Mouse (Mus musculus): ENCODE results near the gene Dolpp1. TPM values are rescaled to one million over a fixed set of nuclear protein-coding genes. Genes with fewer than 3 reads are reported as not detected.

Dolpp1 gene
- polyA plus RNA-seq, 1 experiment from 2014 or later, result 39.5 TPM

GRCm38 (mm10) chr2:30429156-30429555, 37.1 kb downstream of the Dolpp1 start:
- no peaks in the 10 kb centered on the region for H3K4me1 ChIP-seq (replicated peaks; ENCODE audit: control insufficient read depth, insufficient read depth, low read length)
- ATAC-seq, result peak; percentile 48; the same call in 1 of the 2 replicates
- H3K27me3 ChIP-seq (replicated peaks; ENCODE audit: control insufficient read depth, insufficient read depth, low read length), result no peaks in the 10 kb centered on the region
- no peak overlapping the region for H3K4me2 ChIP-seq (replicated peaks; ENCODE audit: low read depth)
- no peak overlapping the region for H3K9ac ChIP-seq (ENCODE audit: low read depth, low read length)
- H3K36me3 ChIP-seq (ENCODE audit: control insufficient read depth, insufficient read depth), result peaks cover 71% of the 10 kb centered on the region
- TF ChIP-seq CTCF (IDR thresholded peaks at IDR 0.05; ENCODE audit: low read depth), result 0 out of 2 replicates have a peak, but pooled peaks have one; percentile 17
- H3K4me3 ChIP-seq (ENCODE audit: low read depth, low read length), result no peak overlapping the region
- no peak overlapping the region for H3K27ac ChIP-seq (ENCODE audit: low read depth, low read length)
- no peaks in the 10 kb centered on the region for H3K9me3 ChIP-seq (ENCODE audit: control insufficient read depth)

DNA sequence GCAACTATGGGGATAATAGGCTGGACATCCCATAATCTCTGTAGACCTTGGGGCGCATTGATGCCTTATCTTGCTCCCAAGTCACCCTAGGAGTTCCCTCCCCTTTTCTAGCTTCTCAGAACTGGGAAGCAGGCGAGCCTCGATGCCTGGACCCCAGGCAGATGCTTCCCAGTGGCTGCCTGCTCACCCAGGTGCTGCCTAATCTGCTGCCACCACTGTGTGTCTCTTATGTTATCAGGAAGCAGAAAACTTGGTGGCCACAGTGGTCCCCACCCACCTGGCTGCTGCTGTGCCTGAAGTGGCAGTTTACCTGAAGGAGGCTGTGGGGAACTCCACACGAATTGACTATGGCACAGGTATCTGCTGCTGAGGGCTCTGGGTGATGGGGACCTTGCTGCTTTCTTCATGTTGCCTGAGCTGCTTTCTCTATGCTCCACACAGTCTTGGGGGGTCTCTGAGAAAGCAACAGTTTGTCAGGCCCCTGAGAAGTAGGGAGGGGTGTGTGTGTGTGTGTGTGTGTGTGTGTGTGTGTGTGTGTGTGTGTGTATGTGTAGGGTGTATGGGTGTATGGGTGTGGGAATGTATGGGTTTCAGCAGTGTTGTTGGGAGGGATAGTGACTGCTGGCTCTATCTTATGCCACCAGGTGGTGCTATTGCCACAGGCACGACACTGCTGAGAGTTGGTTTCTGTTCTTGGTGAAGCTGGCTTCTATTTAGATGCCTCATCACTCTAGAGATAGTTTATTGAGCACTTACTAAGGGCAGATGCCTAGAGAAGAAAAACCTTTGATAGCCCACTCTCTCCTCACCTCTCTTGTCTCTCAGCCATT, 43.5 kb downstream of the Dolpp1 start:
- peak; percentile 73 for ATAC-seq
- no peaks in the 10 kb centered on the region for H3K27me3 ChIP-seq (replicated peaks; ENCODE audit: control insufficient read depth, insufficient read depth, low read length)
- WGBS, result 57% methylated on average over 5 of the region's 5 CpGs
- no peak overlapping the region for H3K4me3 ChIP-seq (ENCODE audit: low read depth, low read length)
- TF ChIP-seq CTCF (IDR thresholded peaks at IDR 0.05; ENCODE audit: low read depth), result peak; percentile 90
- no peaks in the 10 kb centered on the region for H3K9me3 ChIP-seq (ENCODE audit: control insufficient read depth)
- H3K9ac ChIP-seq (ENCODE audit: low read depth, low read length), result no peak overlapping the region
- H3K4me1 ChIP-seq (replicated peaks; ENCODE audit: control insufficient read depth, insufficient read depth, low read length), result no peaks in the 10 kb centered on the region; the same call in 1 of the 2 replicates
- peak overlapping the region; percentile 28; the same call in 1 of the 2 replicates for H3K4me2 ChIP-seq (replicated peaks; ENCODE audit: low read depth)
- H3K27ac ChIP-seq (ENCODE audit: low read depth, low read length), result no peak overlapping the region
- H3K36me3 ChIP-seq (ENCODE audit: control insufficient read depth, insufficient read depth), result peaks cover 69% of the 10 kb centered on the region

DNA sequence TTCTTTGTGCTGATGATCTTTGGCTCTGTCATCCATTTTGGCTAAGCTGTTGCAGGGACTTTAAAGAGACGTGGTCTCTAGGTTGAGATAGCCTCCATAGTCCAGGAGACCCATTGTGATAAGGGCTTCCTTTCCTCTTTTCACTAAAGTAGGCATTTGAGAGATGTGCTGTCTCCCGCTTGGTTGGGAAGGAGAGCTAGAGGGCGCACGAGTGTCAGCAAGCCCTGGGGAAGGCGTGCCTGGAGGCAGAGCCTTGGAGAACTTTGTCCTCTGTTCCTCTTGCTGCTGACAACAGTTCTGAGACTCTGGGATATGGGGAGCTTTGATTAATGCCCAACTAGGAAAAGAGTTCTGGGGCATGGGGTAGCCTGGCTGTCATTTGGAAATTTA, 44.1 kb downstream of the Dolpp1 start:
- Histone ChIP-seq H3K9ac (ENCODE audit: low read depth, low read length) (no peak overlapping the region), H3K36me3 (ENCODE audit: control insufficient read depth, insufficient read depth) (peaks cover 63% of the 10 kb centered on the region), H3K27ac (ENCODE audit: low read depth, low read length) (no peak overlapping the region), H3K4me2 (replicated peaks; ENCODE audit: low read depth) (peak overlapping the region; percentile 28; the same call in 1 of the 2 replicates), H3K4me1 (replicated peaks; ENCODE audit: control insufficient read depth, insufficient read depth, low read length) (no peaks in the 10 kb centered on the region; the same call in none of the 2 replicates), H3K27me3 (replicated peaks; ENCODE audit: control insufficient read depth, insufficient read depth, low read length) (no peaks in the 10 kb centered on the region), H3K9me3 (ENCODE audit: control insufficient read depth) (no peaks in the 10 kb centered on the region), H3K4me3 (ENCODE audit: low read depth, low read length) (no peak overlapping the region)
- WGBS, result 47% methylated on average over 5 of the region's 5 CpGs
- peak; percentile 66 for ATAC-seq
- TF ChIP-seq CTCF (IDR thresholded peaks at IDR 0.05; ENCODE audit: low read depth), result peak; percentile 67

DNA sequence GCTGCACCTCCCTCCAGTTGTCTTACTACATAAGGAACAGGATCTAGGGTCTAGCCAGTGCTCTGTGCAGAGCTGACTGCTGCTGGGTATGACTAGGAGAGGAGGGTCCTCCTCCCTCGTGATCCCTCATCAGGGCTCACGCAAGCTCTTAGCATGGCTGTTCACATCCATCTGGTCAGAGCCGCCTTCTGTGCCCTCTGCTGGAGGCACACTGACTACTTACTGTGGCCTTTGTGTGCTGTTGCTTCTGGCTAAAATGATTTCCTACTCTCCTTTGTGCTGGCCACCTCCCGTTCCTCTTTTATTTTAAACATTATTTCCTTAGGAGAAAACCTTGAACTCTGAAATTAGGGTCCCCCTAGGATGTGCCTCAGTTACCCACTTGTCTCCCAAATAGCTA, 44.8 kb downstream of the Dolpp1 start:
- peaks cover 56% of the 10 kb centered on the region for H3K36me3 ChIP-seq (ENCODE audit: control insufficient read depth, insufficient read depth)
- ATAC-seq, result no peak
- peak; percentile 15; the same call in 1 of the 2 replicates for TF ChIP-seq CTCF (IDR thresholded peaks at IDR 0.05; ENCODE audit: low read depth)

GRCm38 (mm10) chr2:30437791-30438190, 45.7 kb downstream of the Dolpp1 start:
- Histone ChIP-seq H3K4me1 (replicated peaks; ENCODE audit: control insufficient read depth, insufficient read depth, low read length) (peaks cover 12% of the 10 kb centered on the region), H3K4me3 (ENCODE audit: low read depth, low read length) (no peak overlapping the region), H3K27ac (ENCODE audit: low read depth, low read length) (no peak overlapping the region), H3K27me3 (replicated peaks; ENCODE audit: control insufficient read depth, insufficient read depth, low read length) (no peaks in the 10 kb centered on the region), H3K36me3 (ENCODE audit: control insufficient read depth, insufficient read depth) (peaks cover 48% of the 10 kb centered on the region), H3K9me3 (ENCODE audit: control insufficient read depth) (no peaks in the 10 kb centered on the region), H3K4me2 (replicated peaks; ENCODE audit: low read depth) (no peak overlapping the region), H3K9ac (ENCODE audit: low read depth, low read length) (no peak overlapping the region)
- no peak for TF ChIP-seq CTCF (IDR thresholded peaks at IDR 0.05; ENCODE audit: low read depth)
- no peak for ATAC-seq
- 92% methylated on average over 4 of the region's 4 CpGs for WGBS

More for the DNA sequence above, 44.8 kb downstream of the Dolpp1 start:
- no peaks in the 10 kb centered on the region for H3K9me3 ChIP-seq (ENCODE audit: control insufficient read depth)
- no peak overlapping the region for H3K27ac ChIP-seq (ENCODE audit: low read depth, low read length)
- H3K4me3 ChIP-seq (ENCODE audit: low read depth, low read length), result no peak overlapping the region
- peaks cover 4% of the 10 kb centered on the region for H3K4me1 ChIP-seq (replicated peaks; ENCODE audit: control insufficient read depth, insufficient read depth, low read length)
- WGBS, result 78% methylated on average over 4 of the region's 4 CpGs
- no peaks in the 10 kb centered on the region for H3K27me3 ChIP-seq (replicated peaks; ENCODE audit: control insufficient read depth, insufficient read depth, low read length)
- H3K9ac ChIP-seq (ENCODE audit: low read depth, low read length), result no peak overlapping the region
- H3K4me2 ChIP-seq (replicated peaks; ENCODE audit: low read depth), result no peak overlapping the region

DNA sequence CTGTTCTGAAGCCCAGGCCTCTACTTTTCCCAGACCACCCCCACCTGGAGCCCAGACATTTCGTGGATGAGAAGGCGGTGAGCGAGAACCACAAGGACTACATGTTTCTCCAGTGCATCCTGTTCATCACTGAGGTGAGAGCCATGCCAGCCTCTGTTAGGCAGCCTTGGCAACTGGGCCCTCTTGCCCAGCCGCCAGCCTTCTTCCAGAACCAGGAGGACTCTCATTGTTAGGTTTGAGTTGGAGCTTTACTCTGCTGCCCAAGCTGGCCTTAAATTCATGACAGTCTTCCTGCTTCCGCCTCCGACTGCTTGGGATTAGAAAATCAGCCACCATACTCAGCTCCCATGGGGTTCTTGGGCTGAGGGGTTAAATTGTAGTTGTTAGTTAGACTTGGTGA, 47.6 kb downstream of the Dolpp1 start:
- Histone ChIP-seq H3K4me2 (replicated peaks; ENCODE audit: low read depth) (no peak overlapping the region), H3K9me3 (ENCODE audit: control insufficient read depth) (no peaks in the 10 kb centered on the region), H3K27ac (ENCODE audit: low read depth, low read length) (peak overlapping the region; percentile 92; the same call in 1 of the 2 replicates), H3K4me1 (replicated peaks; ENCODE audit: control insufficient read depth, insufficient read depth, low read length) (peaks cover 18% of the 10 kb centered on the region), H3K4me3 (ENCODE audit: low read depth, low read length) (no peak overlapping the region), H3K9ac (ENCODE audit: low read depth, low read length) (peak overlapping the region; percentile 0; the same call in 1 of the 2 replicates), H3K27me3 (replicated peaks; ENCODE audit: control insufficient read depth, insufficient read depth, low read length) (no peaks in the 10 kb centered on the region), H3K36me3 (ENCODE audit: control insufficient read depth, insufficient read depth) (peaks cover 46% of the 10 kb centered on the region)
- TF ChIP-seq CTCF (IDR thresholded peaks at IDR 0.05; ENCODE audit: low read depth), result no peak
- WGBS, result 92% methylated on average over 6 of the region's 6 CpGs
- no peak for ATAC-seq
